Mouse (Mus musculus) lung, adult 2 months (tissue): ENCODE results near the gene Aff4. TPM values are rescaled to one million over a fixed set of nuclear protein-coding genes. Genes with fewer than 3 reads are reported as not detected.

Experiments
- DNase-seq: peaks from one replicate; pipeline ENCODE4 v3.0.0; 2022
- H3K4me1 ChIP-seq: fragments of 200-500 bp; 2 replicates; pipeline ENCODE4 v1.6.1; 2011; ENCODE audit warnings: low read length; ENCODE audit not compliant: control insufficient read depth, insufficient read depth
- H3K4me3 ChIP-seq: fragments of 200-500 bp; replicated peaks from 2 replicates; pipeline ENCODE3; 2011; ENCODE audit warnings: low read depth, mild to moderate bottlenecking, control low read depth, low read length; ENCODE audit errors: extremely low read depth
- CTCF ChIP-seq: fragments of 200-500 bp; IDR thresholded peaks from 2 replicates; pipeline ENCODE4 v1.5.1; 2011; ENCODE audit warnings: mild to moderate bottlenecking, low read length, control low read depth; ENCODE audit not compliant: insufficient read depth
- POLR2A ChIP-seq: fragments of 200-500 bp; IDR thresholded peaks from 2 replicates; pipeline ENCODE4 v1.6.1; 2011; ENCODE audit warnings: low read depth, mild to moderate bottlenecking, control low read depth, low read length, borderline replicate concordance; ENCODE audit errors: extremely low read depth
- WGBS: fragments of 180-500 bp; shearing (Covaris S2); methylation state at CpG from one replicate; pipeline ENCODE4 v1.1.7; 2018; 5-methylcytosine and 5-hydroxymethylcytosine counted together
- polyA plus RNA-seq: library from polyadenylated mRNA; depleted of rRNA; stranded (reverse); fragments of >200 nt; gene quantifications from 2 replicates; pipeline ENCODE4 v1.2.3, GENCODE M21; 2012

Gene Aff4
- polyA plus RNA-seq, 1 experiment: 20.4 TPM

DNA sequence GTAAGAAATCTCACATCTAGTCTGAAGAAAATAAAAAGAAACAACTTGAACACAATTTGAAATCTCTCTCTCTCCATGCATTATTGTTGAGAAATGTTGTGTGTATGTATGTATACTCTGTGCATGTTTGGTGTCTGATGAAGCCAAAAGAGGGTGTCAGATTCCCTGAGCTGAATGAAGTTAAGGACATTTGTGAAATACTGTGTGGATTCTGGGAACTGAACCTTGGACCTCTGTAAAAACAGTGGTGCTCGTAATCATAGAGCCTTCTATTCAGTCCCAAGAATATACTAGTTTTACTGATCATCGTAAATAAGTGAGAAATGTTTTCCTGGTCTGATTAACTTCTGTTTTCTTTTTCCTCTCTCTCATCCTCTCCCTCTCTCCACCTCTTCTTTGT, 16.4 kb downstream of the Aff4 start:
- no peak for TF ChIP-seq CTCF
- no peak for TF ChIP-seq POLR2A
- 88% methylated on average over 2 of the region's 2 CpGs for WGBS
- Histone ChIP-seq H3K4me3 (no peak overlapping the region), H3K4me1 (no peaks in the 10 kb centered on the region)
- DNase-seq: no peak

GRCm38 (mm10) chr11:53378918-53379317, 28.3 kb downstream of the Aff4 start:
- H3K4me3 ChIP-seq: no peak overlapping the region
- peaks cover 4% of the 10 kb centered on the region for H3K4me1 ChIP-seq
- WGBS: 50% methylated on average over 1 of the region's 1 CpGs
- TF ChIP-seq POLR2A (no peak), CTCF (no peak)
- DNase-seq: no peak

DNA sequence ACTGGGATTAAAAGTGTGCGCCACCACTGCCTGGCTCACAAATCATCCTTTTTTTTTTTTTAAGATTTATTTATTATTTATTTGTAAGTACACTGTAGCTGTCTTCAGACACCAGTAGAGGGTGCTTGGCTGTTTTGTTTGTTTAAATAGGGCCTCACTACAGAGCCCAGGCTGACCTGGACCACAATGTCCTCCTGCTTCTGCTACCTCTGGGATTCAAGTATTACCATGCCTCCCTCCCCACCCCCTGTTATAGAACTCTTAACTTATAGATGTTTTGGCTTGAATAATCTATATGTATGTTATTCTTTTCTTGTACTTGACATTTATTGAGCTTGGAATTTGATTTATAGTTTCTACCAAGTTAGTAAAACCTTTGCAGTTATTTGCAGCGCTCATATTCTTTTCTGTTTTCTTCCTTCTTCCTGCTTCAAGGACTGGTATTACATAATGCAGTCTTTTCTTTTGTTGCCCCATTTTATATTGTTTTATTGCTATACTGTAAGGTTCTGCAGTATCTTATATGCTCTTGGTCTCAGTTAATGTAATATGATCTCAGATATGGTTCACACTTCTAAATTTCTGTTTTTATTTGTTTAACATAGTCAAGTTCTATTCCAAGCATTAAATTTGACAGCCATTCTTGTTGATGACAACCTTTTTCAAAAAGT, 33.3 kb downstream of the Aff4 start:
- no peaks in the 10 kb centered on the region; the same call in 1 of the 2 replicates for H3K4me1 ChIP-seq
- WGBS: 90% methylated on average over 2 of the region's 2 CpGs
- DNase-seq: no peak
- TF ChIP-seq POLR2A: no peak
- TF ChIP-seq CTCF: no peak
- no peak overlapping the region for H3K4me3 ChIP-seq

GRCm38 (mm10) chr11:53393856-53394255, 43.2 kb downstream of the Aff4 start:
- TF ChIP-seq POLR2A (no peak), CTCF (no peak)
- 50% methylated on average over 1 of the region's 1 CpGs for WGBS
- H3K4me1 ChIP-seq: no peaks in the 10 kb centered on the region
- DNase-seq: no peak
- no peak overlapping the region for H3K4me3 ChIP-seq

GRCm38 (mm10) chr11:53403638-53404037, 53.0 kb downstream of the Aff4 start:
- 92% methylated on average over 1 of the region's 1 CpGs for WGBS
- no peak for TF ChIP-seq CTCF
- TF ChIP-seq POLR2A: no peak
- DNase-seq: no peak
- H3K4me1 ChIP-seq: no peaks in the 10 kb centered on the region
- H3K4me3 ChIP-seq: no peak overlapping the region

DNA sequence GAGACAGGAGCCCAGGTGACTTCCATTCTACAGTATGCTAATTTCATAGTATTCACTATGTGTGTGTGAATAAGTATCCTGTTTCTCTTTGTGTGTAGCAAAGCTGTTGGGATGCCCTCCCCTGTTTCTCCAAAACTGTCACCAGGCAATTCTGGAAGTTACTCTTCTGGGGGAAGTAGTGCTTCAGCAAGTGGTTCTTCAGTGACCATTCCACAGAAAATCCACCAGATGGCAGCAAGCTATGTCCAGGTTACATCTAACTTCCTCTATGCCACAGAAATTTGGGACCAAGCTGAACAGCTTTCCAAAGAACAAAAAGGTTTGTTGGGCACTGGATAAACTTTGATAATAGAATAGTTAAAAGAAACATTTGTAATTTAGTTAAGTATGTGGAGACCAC, 61.1 kb downstream of the Aff4 start:
- TF ChIP-seq CTCF (0 out of 2 replicates have a peak, but pooled peaks have one; percentile 15), POLR2A (no peak)
- DNase-seq: no peak

GRCm38 (mm10) chr11:53413871-53414270, 63.2 kb downstream of the Aff4 start:
- WGBS: 73% methylated on average over 4 of the region's 4 CpGs
- H3K4me3 ChIP-seq: no peak overlapping the region
- TF ChIP-seq CTCF: no peak
- no peak for TF ChIP-seq POLR2A
- DNase-seq: no peak
- no peaks in the 10 kb centered on the region for H3K4me1 ChIP-seq

More for the DNA sequence above, 61.1 kb downstream of the Aff4 start:
- no peaks in the 10 kb centered on the region for H3K4me1 ChIP-seq
- H3K4me3 ChIP-seq: no peak overlapping the region

DNA sequence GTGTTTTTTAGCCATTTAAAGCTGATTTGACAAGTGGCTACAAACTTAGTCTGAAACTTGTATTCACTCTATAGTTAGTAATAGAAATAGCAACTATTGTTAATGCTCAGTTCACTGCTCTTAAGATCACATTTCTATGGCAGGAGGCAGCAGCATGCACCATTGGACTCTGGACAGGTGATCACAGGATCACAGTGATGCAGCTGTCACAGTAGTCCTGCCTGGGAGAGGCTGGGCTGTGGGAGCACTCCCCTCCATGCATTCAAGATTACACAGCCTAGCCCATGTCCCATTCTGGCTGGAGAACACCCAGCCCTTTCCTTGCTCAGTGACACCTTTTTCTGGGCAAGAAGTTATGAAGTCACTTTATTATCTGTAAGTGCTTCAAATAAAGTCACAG, 67.4 kb downstream of the Aff4 start:
- no peak for TF ChIP-seq POLR2A
- no peak for TF ChIP-seq CTCF
- Histone ChIP-seq H3K4me3 (no peak overlapping the region), H3K4me1 (no peaks in the 10 kb centered on the region)
- DNase-seq: no peak

GRCm38 (mm10) chr11:53423036-53423435, 72.4 kb downstream of the Aff4 start, which contains the start of gene Leap2:
TSS of gene Leap2 (minus strand) at chr11:53423170.
- Histone ChIP-seq H3K4me3 (no peak within 1 kb of the TSS), H3K4me1 (no peaks in the 10 kb centered on the region)
- TF ChIP-seq POLR2A: no peak
- 70% methylated on average over 4 of the region's 4 CpGs for WGBS
- no peak for DNase-seq

GRCm38 (mm10) chr11:53424826-53425225, 74.2 kb downstream of the Aff4 start:
- Histone ChIP-seq H3K4me1 (peaks cover 3% of the 10 kb centered on the region), H3K4me3 (no peak overlapping the region)
- no peak for DNase-seq
- 44% methylated on average over 2 of the region's 2 CpGs for WGBS
- TF ChIP-seq POLR2A: no peak
- TF ChIP-seq CTCF: no peak

DNA sequence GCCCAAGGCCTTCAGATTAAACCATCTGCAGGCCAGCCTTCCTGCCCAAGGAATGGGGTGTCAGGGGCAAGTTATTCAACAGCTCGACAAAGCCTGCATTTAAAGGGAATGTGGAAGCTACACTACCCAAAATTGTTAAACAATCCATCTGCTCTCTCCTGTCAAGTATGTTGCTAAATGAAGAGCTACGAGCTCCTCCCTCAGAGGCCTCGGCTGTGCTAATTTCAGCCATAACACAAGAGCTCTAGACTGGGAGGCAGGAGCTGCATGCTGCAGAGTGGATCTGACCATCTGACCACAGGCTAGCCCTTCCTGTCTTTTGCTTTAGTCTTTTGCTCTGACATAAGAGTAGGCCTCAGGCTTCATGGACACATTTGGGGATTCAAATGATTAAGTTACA, 74.6 kb downstream of the Aff4 start:
- 47% methylated on average over 3 of the region's 3 CpGs for WGBS
- Histone ChIP-seq H3K4me3 (no peak overlapping the region), H3K4me1 (peaks cover 3% of the 10 kb centered on the region)
- no peak for DNase-seq
- TF ChIP-seq POLR2A: no peak
- no peak for TF ChIP-seq CTCF
